Mouse (Mus musculus) liver, postnatal 0 days (tissue): ENCODE data around the gene Mrpl28.

Experiments
- CTCF ChIP-seq: sonication (generic); IDR thresholded peaks from 2 replicates; pipeline ENCODE4 v1.5.1; 2016; ENCODE audit warnings: antibody characterized with exemption, low read depth
- EP300 ChIP-seq: IDR thresholded peaks from 2 replicates; pipeline ENCODE4 v1.6.1; 2016; ENCODE audit warnings: antibody characterized with exemption, low read depth, mild to moderate bottlenecking

DNA sequence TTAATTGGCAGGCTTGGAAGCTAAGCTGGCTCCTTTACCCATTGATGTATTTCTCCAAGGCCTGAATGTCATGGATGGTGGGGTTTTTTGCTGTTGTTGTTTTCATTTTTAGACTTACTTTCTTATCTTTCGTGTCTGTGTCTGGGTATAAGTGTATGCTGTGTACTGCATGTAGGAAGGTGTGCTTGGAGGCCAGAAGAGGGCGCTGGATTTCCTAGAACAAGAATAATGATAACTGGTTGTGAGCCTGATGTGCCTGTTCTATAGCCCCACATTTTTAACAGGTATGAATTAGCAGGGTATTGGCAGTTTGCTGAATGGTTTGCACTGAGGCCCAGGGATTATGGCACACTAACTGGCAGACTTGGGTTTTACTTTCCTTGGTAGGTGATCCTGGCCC, 25.8 kb downstream of the Mrpl28 start:
- no peak for TF ChIP-seq CTCF
- TF ChIP-seq EP300: no peak
